Mouse (Mus musculus): ENCODE measurements around the gene Ankfn1. TPM values are rescaled to one million over a fixed set of nuclear protein-coding genes. Genes with fewer than 3 reads are reported as not detected.

Gene Ankfn1
- polyA plus RNA-seq, 2 experiments from 2014 or later, result not detected

DNA sequence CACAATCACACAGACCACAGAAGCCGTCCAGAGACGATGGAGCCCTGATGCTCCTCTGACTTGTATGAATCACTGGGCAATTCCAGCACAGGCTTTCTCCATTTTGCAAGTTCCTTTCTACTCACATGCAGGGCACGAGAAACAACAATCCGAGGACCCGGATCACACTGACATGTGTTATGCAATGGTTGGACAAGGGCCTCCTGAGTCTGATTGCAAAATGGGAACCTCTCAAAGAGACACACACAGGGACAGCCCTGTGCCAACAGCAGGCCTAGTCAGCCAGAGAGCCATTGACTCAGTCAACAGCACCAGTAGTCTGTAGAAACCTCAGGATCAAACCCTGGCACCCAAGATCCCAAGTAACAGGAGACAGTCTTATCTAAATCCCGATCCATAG is 318.0 kb downstream of the Ankfn1 start:
- no peak for ATAC-seq

DNA sequence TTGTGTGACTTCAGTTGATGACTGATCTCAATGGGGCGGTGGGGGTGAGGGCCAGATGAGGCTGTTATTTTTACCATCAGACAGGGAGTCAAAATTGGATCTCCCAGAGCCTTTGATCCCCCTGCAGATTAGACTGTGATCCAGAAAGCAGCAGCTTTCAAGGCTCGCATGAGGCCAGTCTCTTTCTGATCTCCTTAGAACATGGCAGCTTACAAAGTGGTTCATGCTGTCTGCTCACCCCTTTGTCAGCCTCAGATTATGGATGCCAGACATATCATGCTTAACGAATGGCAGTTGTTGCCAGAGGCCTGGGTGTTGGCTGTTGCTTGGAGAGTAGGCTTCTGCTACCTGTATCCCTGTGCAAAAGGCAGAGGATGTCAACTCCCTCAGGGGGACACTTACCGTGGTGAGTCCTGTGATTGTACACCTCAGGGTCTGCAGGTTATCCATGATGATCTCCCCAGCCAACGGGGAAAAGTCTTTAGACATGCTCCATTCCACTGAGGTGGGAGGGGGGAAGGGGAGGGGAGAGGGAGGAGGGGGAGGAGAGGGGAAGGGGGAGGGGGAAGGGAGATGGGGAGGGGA is 321.7 kb downstream of the Ankfn1 start:
- ATAC-seq, result no peak

DNA sequence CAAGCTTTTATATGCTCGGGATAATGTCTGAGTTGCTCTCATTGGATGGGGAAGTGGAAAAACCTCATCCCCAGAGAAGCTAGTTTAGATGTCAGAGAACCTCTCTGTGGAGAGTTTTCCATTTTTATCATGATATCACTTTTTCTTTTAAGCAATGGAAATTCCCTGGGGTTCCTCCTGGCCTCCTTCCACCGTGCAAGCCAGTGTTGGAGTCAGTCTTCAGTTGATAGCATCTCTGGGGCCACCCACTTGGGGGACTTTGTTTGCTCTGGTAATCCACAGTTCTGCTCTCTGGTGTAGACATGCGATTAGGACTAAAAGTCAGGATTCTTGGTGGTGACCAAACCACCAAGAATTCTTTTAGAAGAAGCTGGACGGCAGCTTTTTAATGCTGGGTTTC is 322.8 kb downstream of the Ankfn1 start:
- no peak for ATAC-seq

DNA sequence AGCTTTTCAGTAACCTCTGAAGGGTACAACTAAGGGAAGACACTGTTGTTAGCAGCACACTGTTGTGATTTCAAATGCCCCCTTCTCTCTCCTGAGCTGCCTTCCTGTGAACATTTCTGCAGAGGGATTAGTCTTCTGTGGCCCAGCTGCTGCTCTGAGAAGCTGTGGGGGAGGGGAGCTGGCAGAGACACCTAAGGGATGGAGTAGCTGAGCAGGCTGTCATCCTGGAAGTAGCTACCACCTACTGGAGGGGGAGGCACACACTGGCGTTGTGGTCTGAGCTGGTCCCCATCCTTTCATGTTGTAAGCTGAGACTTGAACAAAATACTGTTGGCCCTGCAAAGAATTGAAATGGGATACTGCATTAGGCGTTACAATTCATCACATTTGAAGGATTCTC is 324.6 kb downstream of the Ankfn1 start:
- ATAC-seq, result no peak

DNA sequence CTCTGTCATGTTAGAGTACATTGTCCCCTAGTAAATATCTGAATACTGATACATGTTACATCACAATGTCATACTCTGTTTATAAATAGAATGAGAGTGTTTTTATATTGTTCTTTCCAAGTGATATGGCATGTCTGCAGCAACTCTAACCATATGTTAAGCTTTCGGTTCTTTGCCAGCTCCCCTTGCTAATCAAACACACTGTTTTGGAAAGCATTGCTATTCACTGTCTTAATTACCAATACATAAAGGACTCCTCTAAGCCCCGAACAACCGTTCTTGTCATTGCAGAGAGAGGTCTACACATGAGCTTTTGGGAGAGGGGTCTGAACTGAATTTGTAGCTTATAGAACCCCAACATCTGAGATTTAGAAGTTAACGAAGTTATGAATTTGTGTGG is 327.0 kb downstream of the Ankfn1 start:
- no peak for ATAC-seq

DNA sequence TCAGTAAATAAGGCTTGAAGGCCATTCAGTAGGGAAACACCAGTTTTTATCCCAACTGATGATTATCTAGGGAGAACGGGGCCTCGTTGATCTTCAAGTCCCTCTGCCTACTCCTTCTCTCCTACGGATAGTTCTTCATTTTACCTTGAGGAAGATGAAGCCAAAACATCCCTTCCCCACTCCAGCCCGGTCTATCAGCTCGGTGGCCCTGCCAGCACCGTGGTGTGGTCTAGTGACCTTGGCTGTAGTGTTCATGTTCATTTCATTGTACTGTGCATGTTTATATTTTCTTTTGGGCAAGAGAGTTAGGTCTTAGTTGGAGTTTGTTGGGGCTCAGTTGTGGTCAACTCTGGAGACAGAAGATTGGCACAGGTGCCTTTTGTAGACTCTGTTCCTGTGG is 328.5 kb downstream of the Ankfn1 start:
- ATAC-seq, result no peak

DNA sequence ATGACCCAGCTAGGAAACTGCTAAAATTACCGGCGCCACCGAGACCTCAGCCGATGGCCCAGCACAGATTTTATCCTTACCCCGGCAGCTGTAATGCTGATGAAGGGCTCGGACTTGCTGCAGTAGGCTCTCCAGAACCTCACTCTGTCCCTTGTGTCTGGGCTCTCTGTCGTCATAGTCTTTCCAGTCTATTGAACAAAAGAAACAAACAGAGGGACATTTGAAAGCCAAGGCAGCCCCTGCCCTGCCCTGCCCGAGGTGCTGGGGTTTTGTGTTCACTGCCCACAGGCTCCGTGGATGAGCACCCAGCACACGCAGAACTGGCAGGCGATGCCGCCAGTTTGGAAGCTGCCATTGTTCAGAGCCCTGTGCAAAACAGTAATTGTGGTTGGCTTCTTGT is 330.0 kb downstream of the Ankfn1 start:
- no peak for ATAC-seq

DNA sequence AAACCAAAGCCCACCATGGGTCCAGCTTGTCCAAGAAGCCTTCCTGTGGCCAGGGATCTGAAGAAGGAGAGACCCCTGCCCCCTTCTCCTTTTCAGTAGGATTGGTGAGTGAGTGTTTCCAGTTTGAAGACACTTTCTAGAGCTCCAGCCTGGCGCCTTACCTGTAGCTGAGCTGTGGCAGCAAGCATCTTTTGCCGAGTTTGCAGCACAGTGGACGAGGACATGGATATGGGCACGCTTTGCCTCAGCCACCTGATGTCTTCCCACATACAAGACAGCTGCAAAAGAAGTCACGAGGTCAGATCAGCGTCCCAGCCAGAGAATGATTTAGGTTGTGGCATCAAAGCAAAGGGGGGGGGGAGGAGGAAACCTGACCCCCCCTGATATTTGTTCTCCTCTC is 336.9 kb downstream of the Ankfn1 start:
- ATAC-seq, result no peak

DNA sequence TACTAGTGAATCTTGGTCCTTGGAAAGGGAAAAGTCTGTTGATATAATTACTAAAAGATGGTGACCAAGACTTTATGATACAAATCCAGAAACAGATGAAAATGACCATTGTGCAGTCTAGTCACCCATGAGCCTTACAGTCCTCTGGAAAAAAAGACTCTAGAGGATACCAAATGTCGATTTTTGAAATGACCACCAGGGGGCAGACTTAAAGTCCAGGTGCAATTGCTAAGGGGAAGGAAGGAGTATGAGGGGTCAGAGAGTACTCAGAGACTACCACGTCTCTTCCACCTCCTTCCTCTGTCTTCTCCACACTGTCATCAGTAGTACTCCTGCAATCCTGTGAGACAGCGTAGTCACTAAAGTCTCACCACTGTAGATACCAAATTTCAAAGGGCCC is 353.1 kb downstream of the Ankfn1 start:
- no peak for ATAC-seq

DNA sequence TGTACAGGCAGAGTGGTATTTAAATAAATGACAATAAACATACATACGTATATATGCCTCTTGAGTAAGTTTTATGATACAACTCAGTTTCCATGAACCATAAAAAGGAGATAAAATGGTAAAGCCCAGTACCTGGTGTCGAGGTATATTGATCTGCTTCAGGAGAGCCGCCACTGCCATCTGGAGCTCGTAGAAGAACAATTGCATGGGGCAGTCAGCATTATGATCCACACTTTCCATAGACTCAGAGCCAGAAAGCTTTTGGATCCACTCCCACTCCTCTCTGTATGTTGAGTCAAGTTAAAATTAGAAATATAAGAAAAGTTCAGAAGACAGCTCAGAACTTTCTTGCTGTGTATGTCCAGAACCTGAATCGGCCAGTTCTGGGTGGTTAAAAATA is 354.8 kb downstream of the Ankfn1 start:
- no peak for ATAC-seq

DNA sequence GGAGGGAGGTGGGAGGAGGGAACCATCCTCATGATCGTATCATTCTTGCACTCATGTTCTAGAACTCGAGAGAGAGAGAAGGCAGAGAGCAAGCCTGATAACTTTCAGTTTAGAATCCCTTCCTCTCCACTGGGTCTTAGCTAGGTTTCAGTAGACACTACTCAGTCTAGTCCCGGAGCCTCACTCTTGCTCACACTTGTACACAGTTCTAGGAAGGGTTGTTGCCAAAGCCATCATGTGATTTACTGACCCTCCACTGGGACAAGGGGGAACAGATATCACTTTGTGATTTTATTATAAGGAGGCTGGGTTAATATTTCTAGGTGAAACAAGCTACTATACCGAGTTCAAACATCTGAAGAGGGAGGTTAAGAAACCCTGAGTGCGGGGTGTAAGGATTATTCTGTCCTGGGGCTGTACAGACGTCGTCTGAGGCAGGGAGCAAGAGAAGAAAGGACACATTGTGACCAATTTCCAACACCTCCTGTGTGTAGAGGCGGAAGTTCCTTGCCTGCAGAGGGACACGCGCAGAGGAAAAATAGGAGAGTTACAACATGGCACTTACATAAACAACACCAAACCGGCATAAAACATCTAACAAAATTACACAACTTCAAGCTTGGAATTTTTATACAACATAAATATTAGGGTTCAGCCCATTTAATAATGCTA is 356.6 kb downstream of the Ankfn1 start:
- no peak for ATAC-seq

DNA sequence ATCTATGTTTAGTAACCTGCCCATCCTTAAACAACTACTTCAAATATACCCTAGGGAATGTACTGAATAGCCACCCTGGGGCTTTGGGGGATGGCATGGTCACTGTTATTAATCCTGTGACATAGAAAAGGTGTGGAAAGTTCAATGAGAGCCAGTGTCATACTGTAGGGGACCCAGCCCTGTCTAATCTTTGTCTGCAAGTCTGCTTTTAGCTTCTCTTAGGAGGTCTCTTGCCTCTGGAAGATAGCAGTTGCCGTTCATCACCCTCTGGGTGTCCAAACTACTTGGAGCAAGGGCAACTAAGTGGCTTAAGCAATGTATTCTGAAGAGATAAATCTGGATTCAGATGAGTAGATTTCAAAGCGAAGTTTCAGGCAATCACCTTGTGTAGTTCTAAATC is 357.6 kb downstream of the Ankfn1 start:
- ATAC-seq, result no peak

DNA sequence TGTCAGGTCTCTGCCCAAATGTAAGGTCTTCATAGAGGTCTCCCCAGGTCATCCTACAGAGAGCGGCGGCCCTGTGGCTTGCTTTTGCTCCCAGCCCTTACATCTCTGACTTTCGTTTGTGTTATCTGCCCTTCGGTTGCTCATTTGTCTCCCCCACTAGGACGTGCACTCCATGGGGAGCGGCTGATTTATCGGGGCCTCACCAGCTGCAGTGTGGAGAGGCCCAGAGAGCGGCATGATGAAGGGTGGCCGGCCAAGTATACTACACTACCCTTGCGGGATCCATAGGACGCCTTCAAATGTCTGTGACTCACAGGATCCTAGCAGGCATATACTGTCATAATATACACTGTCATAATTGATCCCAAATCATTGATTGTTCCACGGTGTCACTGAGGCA is 358.8 kb downstream of the Ankfn1 start:
- no peak for ATAC-seq

DNA sequence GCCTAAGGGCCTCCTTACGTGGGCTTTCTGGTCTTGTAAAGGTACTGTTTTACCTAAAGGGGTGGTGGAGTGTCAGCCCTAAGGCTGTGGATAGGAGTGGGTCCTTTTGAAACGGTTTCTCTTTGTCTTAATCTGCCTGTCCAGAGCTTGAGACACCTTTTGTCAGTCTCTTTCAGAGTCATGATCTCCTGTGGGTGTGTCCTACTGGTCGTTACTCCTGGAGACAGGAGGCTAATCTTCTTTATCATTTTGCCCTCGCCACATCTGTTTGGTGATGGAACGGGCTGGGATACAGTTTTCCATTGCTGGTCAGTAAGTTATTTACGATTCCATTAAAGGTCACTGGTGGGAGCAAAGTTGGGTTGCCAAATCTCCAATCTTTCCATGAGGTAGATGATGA is 360.7 kb downstream of the Ankfn1 start:
- no peak for ATAC-seq

DNA sequence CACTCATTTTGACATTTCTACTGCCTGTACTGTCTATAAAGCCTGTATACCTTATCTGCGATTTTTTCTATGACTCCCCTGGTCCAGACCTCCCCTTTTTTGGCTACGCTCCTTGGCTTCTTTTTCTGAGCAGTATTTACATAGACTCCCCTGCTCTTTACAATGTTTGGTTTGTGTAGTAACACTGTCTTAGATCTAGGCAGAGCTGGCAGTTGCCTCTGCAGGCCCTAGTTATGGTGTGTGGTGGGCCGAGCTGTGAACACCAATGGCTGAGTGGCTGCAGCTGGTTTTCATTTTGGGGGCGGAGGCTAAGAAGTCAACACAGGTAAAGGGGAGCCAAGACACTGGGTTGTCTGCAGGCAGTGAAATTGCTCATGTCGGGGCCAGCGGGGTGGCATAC is 368.7 kb downstream of the Ankfn1 start:
- no peak for ATAC-seq

DNA sequence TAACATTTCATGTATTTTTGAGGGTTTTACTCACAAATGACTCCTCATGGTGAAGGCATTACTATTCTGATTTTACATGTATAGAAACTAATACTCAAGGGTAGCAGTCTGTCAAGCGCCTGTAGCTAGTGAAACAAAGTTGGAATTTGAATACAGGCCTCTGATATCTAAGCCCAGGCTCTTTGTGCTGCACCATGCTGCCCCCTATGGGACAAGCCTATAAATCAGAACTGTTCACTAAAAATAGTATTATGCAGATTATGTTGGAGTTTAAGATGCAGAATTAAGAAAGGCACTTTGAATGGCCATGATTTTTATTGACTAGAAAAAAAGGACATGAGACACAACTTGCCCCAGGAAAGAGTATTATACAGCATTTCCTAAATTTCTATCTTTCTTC is 373.0 kb downstream of the Ankfn1 start:
- ATAC-seq, result no peak

DNA sequence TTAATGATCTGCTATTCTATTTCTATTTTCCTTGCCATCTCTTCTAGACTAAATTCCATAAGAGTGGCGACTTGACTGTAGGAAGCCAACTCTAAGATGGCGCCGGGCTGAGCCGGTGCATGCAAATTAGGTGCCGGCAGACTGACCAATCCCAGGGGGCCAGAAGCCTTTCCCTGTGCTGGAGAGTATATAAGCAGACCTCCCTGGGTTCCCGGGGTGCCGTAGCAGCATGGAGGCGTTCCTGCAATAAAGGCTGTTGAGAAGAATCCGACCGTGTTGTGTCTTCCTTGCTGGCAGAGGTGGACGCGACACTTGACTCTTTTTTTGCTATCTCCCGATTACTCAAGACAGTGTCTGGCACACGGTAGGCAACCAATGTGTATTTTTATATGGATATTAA is 374.0 kb downstream of the Ankfn1 start:
- no peak for ATAC-seq

DNA sequence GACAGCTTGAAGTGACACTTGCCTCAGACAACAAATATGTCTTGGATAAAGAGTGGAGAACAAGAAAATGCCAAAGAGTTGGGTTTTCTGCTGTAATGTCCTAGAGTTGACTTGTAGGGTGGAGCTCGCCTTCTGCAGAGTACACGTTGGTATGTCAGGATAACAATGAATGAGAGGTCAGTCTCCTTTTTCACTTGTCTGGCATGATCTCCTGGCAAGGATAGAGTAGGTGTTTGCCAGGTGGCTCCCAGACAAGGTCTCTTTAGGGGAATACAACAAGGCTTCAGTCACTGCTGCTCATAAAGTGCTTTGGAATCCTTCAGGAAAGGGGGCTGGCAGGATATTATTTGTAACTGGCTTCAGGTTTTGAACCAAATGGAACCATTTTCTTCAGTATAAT is 388.6 kb downstream of the Ankfn1 start:
- no peak for ATAC-seq

DNA sequence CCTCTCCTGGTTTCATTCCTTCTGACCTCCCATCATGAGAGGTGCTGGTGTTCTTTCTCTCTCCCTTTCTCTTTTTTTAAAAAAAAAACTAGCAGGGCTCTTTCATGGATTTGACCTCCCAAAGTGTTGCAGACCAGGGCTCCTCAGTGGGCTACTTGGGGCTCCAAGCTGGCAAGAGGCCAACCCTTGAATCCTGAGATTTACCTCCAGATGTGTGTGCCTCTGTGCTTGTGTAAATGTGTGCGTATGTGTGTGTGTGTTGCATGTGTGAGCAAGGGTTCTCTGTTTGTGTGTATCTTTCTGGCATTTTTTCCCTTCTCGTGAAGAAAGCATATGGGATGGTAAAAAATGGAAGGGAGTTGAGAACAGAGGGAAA is 394.8 kb downstream of the Ankfn1 start:
- ATAC-seq, result no peak

DNA sequence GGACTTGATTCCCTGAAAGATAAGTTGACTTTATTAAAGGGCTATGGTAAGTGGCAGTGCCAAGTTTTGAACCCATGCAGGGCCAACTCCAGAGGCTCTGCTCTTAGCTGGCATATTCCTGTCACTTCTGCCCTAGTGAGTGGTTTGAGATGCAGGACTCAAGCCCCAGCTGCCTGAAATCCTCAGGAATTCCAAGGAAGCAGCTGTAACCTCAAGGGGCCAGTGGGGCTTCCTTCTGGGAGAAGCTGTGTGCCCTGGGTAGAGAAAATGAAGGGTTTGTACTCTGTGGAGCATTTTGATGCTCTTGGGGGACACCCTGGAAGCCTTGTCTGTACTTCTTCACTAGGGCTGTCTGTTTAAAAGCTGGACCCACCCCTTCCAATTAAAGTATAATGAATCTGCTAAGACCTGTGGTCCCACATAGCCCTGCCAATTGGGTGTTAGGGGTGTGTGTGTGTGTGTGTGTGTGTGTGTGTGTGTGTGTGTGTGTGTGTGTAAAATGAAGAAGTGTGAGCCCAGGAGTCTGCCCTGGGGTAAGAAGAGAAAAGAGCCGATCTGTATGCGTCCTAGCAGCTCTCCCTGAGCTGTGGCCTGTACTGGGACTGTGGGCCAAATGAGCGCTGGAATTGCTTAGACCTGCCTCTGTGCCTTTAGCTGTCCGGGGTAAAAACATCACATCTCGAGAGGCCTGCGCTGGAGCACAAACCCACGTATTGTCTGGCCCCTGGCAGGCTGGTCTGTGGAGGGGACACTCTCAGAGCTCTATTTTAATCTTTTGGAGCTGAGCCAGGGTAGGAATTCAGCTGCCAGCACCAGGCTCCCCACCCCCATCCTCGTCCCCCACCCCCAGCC is 395.4 kb downstream of the Ankfn1 start:
- ATAC-seq, result no peak

DNA sequence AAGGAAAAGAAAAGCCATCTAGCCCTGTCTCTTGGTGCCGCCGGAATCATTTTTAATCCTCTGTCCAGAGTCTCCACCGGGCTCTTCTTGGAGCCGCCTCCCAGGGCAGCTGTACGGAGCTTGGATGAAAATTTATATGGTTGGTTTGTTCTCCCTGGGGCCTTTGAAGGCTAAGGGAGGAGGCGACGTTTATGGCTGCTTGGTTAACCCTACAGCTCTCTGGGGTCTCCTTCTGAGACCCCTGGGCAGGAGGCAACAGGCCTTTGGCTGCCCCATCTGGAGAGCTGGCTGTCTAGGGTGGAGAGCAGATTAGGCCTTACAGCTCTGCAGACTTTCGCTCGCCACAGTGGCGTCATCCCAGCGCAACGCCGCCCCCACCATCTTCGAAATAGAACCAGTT is 406.5 kb downstream of the Ankfn1 start:
- no peak for ATAC-seq

DNA sequence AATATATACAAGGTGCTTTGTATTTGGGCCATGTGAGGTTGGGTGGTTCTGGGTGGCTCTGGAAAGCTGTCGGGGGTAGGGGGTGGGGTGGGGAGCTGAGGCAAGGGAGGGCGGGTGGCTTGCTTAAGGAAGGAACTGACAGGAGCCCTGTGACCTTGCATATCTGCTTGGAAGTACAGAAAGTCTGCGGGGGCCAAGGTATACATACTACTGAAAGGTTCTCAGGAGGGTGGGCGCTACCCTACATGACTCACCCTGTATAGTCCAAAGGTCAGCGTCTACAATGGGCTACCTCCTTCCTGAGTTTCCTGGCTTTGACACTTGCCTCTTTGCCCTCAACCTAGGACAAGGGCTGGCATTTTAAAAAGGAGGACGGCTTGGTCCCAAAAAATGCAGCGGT is 407.1 kb downstream of the Ankfn1 start:
- ATAC-seq, result no peak

DNA sequence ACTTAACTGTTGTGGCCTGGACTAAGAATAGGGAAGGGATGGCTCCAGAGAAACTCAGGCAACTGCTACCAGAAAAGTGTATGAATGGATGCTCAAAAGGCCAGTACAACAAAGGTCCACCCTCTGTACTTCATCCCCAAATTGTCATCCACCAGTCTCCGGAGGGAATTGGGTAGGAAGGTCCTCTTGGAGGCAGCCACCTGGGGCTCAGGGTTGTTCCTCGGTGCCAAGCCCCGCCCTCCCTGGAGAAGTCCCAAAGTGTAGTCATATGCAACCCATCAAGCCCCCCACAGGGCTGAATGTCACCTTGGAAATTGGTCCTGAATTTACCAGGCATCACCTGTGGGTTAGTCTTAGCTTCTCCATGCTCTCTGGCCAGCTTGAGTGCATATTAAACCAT is 413.5 kb downstream of the Ankfn1 start:
- ATAC-seq, result no peak

DNA sequence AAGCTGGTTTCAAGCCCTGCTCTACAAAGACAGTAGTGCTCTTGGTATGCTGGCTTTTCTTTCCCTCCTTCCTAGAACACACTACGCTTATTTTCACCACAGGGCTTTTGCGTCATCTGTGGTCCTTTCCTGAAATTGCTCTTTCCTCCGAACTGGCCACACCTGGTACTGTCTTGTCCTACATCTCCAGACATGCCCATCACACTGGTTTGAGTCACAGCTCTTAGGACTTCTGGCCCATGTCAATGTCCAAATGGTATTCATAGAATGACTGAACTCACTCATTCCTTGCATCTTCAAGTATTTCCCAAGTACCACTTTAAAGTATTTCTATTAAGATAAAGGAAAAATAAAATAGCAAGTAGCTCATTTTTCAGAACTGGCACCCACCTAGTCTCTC is 416.6 kb downstream of the Ankfn1 start:
- no peak for ATAC-seq
